Mouse (Mus musculus) right cerebral cortex, adult 18-20 months (tissue): ENCODE results near the gene Dync1i1.
A peak's percentile ranks its signal among the peaks of the same experiment; 100 is the strongest.
"Not testable (repeated sequence)": the region's sequence is repeated elsewhere in the genome, so short reads cannot be mapped to it uniquely, and the experiment has no call there.

Source experiments
- DNase-seq: peaks from one replicate; pipeline ENCODE4 v3.0.0; 2022; ENCODE audit warnings: mixed read lengths

Dync1i1 gene

DNA sequence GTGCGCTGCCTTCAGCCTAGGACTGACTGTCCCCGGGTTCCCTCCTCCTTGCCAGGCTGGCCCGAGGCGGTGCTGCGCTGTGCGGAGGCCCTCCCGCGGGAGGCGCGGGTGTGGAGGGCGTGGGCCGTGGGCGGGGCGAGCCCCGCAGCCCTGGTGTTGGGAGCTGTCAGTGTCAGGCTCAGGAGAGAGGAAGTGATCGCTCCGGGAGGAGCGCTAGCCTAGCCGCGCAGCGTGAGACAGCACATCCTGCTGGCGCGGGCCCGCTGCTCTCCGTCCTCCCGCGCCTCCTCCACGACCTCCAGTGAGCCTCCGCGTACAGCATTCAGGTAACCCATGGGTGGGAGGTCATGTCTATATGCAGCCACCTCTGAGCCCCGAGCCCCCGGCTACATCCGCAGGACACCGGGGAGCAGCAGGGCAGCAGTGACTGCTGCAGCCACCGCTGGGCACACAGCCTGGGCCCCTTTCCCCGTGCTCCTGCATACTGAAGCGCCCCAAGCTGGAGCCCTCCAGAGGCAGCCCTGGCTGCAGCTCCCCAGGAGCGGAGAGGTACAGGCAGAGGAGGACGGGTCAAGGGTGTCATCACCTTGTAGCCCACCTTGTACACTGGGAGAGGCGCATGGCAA, at the start of gene Dync1i1:
Dync1i1 (plus strand) TSS at position 29 of the 626 bp plus-strand sequence.
- DNase-seq = peak; percentile 79

DNA sequence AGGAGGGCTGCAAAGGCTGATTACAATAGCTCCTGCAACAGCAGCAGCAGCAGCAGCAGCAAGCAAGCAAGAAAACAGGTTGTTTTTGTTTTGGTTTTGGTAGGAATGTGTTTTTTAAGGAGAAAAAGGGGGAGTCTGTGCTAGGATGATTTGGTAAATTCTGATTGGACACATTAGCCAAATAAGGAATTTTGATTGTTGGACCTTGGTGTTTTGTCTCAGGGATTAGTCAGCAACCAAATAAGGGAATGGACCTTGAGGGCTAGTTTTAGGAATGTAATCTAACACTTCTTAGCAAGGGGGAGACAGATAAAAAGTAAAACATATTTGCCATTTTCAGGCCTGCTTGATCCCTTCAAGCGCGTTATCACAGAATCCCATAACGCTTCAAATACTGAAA, 45.7 kb upstream of the Dync1i1 start:
- DNase-seq = no peak

DNA sequence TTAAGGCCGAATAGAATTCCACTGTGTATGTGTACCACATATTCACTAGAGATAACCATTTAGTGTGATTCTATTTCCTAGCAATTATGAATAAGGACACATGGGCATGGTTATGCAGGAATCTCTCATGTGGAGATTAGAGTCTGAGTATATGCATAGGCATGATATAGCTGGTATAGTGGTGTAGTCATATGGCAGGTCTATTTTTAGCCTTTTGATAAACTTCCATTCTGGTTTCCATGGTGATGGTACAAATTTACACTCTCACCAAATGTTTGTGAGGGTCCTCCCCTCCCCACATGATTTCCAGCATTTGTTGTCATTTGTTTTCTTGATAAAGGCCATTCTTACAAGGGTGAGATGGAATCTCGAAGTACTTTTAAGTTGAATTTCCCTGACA, 23.6 kb upstream of the Dync1i1 start:
- DNase-seq = no peak

DNA sequence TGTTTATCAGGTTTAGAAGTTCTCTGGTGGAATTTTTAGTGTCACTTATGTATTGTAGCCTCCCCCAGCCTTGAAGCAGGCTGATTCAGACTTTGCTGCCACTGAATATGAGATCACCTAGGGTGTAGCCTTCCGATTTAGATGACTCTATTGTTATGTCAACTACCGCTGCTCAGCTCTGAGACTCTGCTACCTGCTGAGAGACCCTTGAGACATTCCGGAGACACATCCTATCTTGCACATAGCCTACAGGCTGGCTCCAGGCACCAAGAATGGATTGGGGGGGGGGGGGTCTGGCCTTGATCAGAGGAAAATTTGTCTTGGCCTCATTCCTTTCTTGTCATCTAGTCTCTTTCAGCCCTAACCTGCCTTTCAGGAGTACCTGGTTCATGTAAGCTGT, 17.5 kb upstream of the Dync1i1 start:
- not testable (repeated sequence) for DNase-seq

DNA sequence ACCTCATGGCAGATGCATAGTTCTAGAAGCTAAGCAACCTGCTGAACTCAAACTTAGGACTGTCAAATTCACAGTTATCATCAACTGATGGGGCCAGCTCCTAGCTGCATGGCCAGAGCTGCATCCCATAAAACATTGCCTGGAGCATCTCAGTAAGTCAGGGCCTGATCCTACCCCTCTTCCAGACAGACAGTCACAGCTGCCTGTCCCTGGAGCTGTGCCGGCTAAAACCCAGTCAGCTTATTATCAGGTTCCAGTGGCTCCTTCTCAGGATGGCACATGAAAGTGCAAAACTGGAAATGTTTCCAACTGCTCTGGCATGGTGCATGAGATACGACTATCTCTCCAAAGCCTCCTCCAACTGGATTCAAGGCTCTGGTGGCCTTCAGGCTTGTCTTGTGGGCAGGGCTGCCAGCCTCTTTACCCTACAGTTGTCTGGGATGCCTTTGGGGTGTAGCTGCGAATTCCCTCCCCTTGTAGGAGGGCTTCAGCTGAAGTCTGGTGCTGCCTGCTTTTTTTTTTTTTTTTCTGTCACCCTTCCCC, 15.3 kb upstream of the Dync1i1 start:
- DNase-seq = no peak

DNA sequence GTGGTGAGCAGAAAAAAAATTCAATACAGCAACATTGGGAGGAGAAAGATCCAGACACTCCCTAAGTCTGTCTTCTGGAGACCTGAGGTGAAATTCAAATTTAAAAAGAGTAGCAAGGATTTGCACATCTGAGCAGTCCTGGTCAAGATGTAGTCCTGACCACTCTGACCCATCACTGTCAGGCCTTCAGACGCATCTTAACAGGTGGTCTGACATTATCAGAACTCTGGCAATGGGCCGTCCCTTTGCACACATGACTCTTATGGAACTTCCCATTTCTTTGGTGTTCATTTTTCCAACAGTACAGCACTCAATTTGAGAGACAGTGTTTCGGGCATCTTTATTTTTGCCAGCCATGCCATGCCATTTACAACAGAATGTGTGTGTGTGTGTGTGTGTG, 12.8 kb upstream of the Dync1i1 start:
- no peak for DNase-seq

DNA sequence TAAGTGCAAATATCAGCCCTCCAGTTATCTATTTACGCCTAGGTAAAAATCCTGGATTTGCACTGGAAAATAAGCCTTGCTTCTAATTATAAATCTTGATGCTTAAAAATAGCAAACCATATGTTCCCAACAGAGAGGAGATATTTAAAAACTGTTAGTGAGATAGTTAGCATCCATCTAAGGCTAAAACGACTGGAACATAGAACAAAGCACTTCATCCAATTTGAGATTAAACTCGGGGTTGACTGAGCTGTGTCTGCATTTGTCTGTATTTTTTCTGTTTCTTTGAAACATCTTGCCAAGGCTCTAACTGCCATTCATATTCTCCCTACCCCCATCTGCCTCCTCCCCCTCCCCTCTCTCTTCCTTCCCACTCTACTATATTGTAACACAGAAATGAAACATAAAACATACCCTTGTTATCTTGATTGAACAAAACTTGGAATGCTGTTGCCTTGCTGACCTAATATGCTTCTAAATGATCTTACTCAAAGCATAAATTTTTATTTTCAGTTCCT, 10.3 kb upstream of the Dync1i1 start:
- DNase-seq = no peak

DNA sequence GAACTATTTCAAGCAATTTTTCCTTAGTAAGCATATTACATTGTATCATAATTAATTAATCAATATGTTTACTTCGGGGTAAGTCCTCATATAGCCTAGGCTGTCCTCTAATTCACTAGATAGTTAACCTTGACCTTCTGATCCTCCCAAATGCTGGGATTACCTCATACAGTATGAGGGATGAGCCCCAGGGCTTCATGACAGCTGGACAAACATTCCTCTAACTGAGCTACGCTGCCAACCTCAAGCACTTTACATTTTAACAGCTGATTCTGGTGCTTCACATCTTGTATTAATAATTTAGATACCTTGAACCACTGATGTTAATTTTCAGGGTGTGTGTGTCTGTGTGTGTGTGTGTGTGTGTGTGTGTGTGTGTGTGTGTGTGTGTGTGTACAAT, 6.5 kb upstream of the Dync1i1 start:
- DNase-seq = no peak

DNA sequence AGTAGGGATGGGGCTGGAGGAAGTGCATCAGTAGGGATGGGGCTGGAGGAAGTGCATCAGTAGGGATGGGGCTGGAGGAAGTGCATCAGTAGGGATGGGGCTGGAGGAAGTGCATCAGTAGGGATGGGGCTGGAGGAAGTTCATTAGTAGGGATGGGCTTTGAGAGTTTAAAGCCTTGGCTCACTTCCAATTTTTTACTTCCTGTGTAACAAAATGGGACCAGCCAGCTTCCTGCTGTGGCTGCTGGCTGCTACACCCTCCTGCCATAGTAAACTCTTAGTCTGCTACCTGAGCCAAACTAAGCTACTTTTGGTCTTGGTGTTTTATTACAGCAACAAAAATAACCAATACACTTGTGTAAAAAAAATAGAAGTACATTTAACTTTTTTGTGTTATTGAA, 4.7 kb upstream of the Dync1i1 start:
- not testable (repeated sequence) for DNase-seq

DNA sequence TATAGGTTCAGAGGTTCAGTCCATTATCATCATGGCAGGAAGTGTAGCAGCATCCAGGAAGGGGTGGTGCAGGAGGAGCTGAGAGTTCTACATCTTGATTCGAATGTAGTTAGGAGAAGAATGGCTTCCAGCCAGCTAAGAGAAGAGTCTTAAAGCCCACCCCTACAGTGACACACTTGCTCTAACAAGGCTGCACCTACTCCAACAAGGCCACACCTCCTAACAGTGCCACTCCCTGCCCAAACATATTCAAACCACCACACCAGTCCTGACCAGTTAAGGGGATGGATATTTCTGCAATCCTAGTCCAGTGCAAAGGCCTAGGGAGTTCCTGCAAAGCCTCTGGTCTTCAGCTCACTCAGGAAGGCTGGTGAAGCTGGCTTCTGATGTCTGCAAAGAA, 1.5 kb upstream of the Dync1i1 start:
- DNase-seq = no peak

DNA sequence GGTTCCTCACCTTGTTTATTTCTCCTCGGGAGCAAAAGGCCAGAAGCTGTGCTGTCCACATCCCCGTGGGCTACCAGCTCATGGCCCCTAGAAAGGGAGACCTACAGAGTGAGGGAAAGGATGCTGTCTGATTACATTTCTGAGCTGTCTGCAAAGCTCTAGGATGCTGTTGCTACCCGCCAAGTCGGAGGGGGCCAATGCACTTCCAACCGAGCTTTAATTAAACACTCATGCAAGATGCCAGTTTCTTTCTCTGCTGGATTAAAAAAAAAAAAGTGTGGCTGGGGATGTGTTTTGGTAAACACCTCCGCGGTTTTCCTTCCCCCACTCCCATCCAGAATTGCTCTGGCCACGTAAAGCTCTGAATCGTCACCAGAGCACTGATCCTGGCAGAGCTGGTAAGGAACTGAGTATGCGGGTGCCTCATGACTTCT, 815 bp downstream of the Dync1i1 start:
- DNase-seq = peak; percentile 25

DNA sequence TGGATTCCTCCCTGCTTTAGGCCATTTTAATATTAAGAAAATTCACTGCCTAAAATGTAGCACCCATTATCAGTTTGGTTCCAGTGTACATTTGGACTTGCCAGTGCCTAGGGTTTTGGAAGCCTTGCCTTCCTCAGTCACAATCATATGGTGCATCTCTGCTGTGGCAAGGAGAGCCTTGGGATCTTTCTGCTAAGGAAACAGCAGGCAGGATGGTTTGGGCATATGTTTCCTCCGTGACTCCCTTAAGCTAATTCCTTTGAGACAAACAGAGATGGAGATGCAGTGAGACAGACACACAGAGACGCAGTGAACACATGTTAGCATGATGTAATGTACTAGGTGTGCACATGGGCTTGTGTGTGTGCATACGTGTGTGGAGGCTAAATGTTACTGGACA, 7.8 kb downstream of the Dync1i1 start:
- no peak for DNase-seq

DNA sequence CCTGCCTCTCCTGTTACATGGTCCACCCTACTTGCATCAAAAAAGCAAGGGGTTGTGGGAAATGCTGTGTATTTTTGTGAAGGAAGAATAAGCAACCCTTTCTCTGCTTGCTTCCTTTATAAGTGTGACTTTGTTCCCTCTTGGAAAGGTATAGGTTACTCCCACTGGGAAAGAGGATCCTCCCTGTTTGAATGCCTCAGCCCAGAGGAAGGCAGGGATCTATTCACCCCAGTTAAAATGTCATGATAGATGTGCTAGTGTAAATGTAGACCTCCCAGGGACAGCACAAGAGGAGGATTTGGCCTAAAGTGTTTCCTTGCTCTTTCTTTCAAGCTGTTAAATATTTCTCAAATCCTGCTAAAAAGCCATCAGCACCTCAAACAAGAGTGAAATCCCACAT, 9.0 kb downstream of the Dync1i1 start:
- no peak for DNase-seq

DNA sequence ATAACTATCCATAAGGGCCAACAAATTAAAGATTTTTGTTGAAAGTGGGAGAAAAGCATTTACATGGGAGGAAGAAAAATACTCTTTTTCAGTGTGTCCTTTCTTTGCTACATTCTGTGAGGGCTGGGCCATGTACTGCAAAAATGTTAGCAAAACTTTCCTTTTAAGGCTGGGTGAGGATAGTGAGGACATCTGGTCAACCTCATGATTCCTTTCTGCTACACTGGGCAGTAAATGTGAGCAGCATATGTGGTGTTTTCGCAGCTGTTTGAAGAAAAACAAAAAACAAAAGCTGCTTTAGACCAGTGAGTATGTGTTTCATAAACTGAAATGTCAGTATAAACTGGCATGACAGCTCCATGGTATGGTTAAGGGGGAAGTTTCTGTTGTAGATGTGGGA, 9.4 kb downstream of the Dync1i1 start:
- no peak for DNase-seq

DNA sequence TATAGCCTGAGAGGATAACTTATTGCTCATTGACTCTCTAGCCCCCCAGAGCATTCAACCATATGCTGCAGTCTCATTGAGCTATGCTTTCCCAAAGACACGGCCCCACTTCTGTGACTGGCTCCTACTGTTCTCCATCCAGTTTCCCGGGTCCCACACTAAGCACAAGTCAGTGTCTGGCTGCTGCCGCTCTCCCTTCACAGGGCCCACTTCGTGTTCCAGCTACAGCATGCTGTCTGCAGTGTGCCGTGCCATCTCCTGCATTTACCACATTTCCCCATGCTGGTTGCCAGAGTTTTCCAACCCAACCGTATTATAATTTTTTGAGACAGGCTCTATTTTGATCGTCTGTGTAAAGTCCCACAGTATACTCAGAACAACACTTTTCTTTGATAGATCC, 14.3 kb downstream of the Dync1i1 start:
- no peak for DNase-seq

DNA sequence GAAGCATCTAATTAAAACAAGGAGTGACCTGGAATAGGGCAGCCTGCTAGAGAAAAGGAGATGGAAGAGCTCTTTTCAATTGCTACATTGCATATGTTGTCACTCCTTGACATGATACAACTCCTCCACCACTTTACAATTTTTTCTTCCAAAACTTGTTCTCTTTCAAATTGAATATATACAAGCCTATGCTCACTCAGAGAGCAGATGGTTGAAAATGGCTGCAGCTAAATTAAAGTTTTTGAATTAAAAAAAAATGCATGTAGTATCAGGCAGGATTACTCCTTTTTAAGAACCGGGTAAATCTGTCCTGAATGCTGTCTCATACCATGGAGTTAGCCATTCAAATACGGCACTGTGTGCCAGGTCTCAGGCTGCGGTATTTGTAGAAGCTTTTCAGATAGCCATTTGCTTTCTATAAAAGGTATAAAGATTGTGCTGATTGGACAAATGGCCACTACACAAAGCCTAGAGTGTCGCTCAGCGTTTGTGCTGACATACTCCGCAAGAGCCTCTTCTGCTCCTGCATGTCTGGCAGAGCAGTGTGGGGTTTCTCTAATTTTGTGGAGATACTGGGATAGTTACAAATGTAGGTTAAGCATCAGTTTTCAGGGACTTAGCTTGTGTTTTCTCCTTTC, 16.1 kb downstream of the Dync1i1 start:
- no peak for DNase-seq

DNA sequence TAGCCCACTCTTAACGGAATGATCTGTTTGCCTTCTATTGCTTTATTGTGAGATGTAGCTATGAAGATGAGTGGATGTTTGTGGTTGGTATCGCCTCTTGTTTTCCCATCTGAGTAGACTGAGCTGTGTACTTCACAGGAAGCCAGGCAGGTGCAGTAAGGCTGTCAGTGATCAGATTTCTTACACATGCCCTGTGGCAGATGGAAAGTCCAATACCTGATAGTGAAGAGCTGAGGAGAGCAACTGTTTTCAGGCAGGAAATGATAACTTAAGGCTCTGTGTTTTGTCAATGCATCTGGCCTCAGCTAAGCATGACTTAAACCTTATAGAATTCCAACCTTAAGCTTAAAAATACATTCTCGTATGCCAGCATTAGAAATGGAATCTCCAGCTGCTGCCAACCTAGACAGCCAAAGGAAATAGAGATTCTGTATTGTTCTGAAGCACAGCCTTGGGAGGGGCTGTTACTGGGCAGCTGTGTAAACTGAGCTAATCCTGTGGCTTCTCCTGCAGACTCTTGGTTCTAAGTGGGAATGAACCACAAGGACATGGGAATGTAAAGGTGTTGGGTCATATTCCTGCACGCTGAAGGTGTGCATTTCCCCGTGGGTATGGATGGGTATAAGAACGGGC, 24.8 kb downstream of the Dync1i1 start:
- DNase-seq = no peak

DNA sequence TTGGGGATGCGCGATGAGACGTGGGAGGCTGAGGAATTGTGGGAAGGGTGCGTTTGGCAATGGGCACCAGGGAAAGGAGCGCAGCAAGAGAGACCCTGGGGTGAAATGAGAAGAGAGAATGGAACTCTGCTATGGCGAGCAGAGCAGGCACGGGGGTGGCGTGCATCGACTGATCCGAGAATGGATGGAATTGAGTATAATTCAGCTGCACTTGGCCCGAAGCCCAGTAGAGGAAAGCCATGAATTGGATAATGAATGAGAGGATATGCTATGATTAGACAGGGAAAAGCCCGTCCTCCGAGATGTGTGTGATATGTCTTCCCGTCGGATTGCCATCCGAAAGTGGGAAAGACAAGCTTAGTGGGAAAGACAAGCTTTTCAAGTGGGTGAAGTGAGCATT, 26.7 kb downstream of the Dync1i1 start:
- DNase-seq = peak; percentile 62

DNA sequence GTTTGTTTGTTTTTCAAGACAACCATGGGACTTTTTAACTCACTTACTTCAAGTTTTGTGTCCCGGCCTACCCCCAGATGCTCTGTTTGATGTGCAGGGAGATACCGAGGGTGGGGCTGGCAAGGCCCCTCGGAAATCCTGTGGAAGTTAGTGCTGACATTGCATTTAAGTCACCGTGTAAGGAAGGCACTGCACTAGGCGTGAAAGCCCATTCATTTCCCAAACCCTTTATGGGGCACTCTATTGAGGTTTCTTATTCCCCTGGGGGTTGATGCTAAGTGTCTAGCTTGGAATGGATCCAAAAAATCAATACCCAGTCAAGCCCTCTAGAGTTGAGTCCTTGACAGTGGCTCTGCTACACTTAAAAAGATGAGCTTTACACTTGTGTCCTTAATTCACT, 27.2 kb downstream of the Dync1i1 start:
- DNase-seq = no peak

DNA sequence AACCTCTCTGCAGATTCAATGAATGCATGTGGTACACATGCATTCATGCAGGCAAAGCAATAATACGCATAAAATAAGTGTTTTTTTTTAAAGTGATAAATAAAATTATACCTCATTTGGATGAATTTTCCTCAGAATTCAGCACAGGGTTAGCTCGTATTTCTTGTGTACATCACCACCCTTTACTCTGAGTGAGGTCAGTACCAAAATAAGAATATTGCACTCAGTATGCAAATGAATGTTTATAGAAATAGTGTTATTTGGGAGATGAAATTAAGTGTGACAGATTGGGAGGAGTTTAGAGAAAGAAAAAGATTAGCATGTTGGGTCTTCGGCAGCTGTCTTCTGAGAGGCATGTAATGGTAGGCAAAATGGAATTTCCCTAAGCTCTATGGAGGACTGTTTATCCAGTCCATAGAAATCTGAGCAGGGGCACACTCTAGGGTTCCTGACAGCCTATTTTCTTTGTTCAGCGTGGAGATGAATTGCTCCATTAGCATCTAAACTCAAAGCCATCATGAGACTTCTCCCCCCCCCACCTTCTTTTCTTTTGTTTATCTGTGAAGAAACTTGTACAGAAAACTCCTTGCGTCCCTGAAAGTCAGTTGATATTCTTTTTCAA, 31.2 kb downstream of the Dync1i1 start:
- no peak for DNase-seq

DNA sequence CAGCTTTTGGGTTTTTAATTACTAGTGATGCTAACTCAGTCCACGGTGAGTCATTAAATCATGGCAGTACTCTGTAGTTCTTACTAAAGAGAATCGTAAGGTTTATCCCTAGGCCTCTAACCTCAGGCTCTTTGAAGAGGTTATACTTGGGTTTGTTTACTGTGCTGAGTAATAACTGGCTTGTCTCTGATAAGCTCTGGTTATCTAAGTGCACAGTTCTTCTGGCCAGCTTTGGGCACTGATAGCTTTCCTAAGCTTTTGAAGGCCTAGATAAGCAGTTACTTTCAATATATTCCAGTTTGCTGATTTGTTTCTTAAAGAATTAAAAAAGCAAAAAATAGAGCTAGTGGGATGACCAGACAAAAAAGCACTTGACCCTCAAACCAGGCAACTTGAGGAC, 37.5 kb downstream of the Dync1i1 start:
- DNase-seq = no peak

DNA sequence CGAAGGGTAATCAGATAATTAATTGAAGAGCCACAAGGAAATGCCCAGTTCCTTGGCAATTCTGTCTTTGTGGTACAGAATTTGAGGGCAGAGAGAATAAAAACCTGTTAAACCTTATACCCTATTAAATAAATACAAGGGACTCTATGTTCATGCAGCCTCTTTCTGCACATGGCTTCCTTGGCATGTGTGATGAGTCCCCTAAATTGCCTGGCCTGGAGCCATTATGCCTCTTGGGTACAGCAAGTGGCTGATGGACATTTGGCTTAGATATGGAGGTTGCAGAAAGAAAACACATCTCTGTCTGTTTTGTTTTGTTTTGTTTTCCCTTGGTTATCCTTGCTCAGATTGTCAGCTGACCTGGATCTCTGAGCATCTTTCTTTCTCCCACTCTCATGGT, 43.1 kb downstream of the Dync1i1 start:
- no peak for DNase-seq

DNA sequence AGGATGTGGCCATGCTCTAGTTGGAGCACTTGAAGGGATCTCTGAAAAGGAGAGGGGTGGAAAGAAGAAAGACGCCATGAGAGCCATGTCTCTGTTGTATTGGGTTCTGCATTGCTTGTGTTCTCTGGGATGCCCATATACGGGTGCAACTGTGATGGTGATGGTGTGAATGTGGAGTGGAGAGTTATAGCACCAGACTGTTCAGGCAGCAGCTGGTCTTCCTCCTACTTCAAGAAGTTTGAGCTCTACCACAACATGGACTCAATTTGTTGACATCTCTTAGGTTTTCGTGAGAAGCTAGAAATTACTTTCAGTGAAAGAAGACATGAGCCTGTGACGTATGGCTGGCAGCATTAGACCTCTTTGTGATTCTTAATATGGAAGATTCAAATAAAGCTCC, 44.8 kb downstream of the Dync1i1 start:
- DNase-seq = peak; percentile 10

DNA sequence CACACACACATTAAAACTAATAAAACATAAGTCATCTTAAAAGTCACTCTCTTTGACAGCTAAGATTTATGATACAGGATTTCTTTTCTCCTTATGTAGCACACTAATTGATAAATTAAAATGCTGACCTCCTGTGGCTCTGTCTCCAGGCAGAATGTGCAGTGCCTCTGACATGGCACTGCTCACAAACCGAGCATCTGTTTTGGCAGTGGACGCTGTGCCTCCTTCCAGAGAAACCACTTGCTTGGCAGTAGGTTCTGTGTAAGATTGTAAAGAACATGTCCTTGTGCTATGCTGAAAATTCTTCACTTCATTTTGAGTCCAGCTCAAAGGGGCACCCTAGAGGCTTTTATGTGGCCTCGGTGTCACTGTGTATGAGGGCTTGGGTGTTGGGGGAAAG, 50.0 kb downstream of the Dync1i1 start:
- no peak for DNase-seq
